Mouse (Mus musculus) spleen, adult 12 weeks (tissue): ENCODE results near the gene Snx29.

Experiments used
- DNase-seq: peaks from one replicate; pipeline ENCODE4 v3.0.0; 2022; ENCODE audit warnings: low spot score

Snx29 gene

GRCm38 (mm10) chr16:11639936-11640335, 317.2 kb downstream of the Snx29 start:
- DNase-seq = no peak

- no peak for DNase-seq
Measured at GRCm38 (mm10) chr16:11643603-11644002, 320.9 kb downstream of the Snx29 start.

GRCm38 (mm10) chr16:11644399-11644798, 321.7 kb downstream of the Snx29 start:
- DNase-seq = no peak

- DNase-seq = no peak
Measured at GRCm38 (mm10) chr16:11645668-11646067, 323.0 kb downstream of the Snx29 start.

- DNase-seq = no peak
Measured at GRCm38 (mm10) chr16:11646745-11647289, 324.1 kb downstream of the Snx29 start.

GRCm38 (mm10) chr16:11648169-11648688, 325.5 kb downstream of the Snx29 start:
- DNase-seq = no peak

- DNase-seq = no peak
Measured at GRCm38 (mm10) chr16:11652686-11653366, 330.1 kb downstream of the Snx29 start.

GRCm38 (mm10) chr16:11655893-11656292, 333.2 kb downstream of the Snx29 start:
- no peak for DNase-seq

GRCm38 (mm10) chr16:11657111-11657510, 334.4 kb downstream of the Snx29 start:
- DNase-seq = no peak

- DNase-seq = no peak
Measured at GRCm38 (mm10) chr16:11659111-11659720, 336.5 kb downstream of the Snx29 start.

- no peak for DNase-seq
Measured at GRCm38 (mm10) chr16:11664896-11665705, 342.4 kb downstream of the Snx29 start.

GRCm38 (mm10) chr16:11665869-11666268, 343.2 kb downstream of the Snx29 start:
- no peak for DNase-seq

- DNase-seq = no peak
Measured at GRCm38 (mm10) chr16:11668375-11668774, 345.7 kb downstream of the Snx29 start.

GRCm38 (mm10) chr16:11668878-11669277, 346.2 kb downstream of the Snx29 start:
- no peak for DNase-seq

- DNase-seq = no peak
Measured at GRCm38 (mm10) chr16:11670251-11670970, 347.7 kb downstream of the Snx29 start.

GRCm38 (mm10) chr16:11670971-11671310, 348.2 kb downstream of the Snx29 start:
- no peak for DNase-seq

GRCm38 (mm10) chr16:11676006-11676405, 353.3 kb downstream of the Snx29 start:
- DNase-seq = no peak

GRCm38 (mm10) chr16:11685264-11685663, 362.6 kb downstream of the Snx29 start:
- no peak for DNase-seq

GRCm38 (mm10) chr16:11685735-11686340, 363.1 kb downstream of the Snx29 start:
- DNase-seq = no peak

GRCm38 (mm10) chr16:11687836-11688235, 365.1 kb downstream of the Snx29 start:
- DNase-seq = no peak

GRCm38 (mm10) chr16:11688281-11689005, 365.7 kb downstream of the Snx29 start:
- no peak for DNase-seq
